Mouse (Mus musculus): ENCODE measurements around the gene Ttc30a2.

DNA sequence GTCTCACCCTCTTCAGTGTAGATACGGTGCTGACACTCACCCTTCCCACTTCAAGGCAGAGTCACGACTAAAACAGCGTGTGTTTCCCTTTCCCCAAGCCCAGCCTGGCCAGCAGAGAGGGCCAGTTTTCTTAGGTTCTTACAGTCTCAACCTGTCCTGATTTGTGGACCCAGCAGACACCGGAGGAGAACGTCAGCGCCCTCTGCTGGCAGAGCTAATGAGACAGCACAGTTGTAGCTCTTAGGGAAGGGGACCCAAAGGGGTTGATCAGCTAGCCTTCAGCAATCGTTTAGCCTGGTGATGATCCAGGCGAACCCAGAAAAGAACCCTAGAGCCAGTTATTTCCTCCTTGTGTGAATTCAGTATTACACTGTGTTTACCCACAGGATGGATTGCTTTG is 23.4 kb upstream of the Ttc30a2 start:
- peak; percentile 88 for TF ChIP-seq CTCF (IDR thresholded peaks at IDR 0.05; ENCODE audit: low read depth)
- no peak for TF ChIP-seq EP300 (IDR thresholded peaks at IDR 0.05; ENCODE audit: low read depth)

Measured in liver, postnatal 0 days (tissue).